Mouse (Mus musculus) megakaryocyte, embryonic 14.5 days (primary cell): ENCODE measurements around the gene Ctbs.

Source experiments
- FLI1 ChIP-seq: IDR thresholded peaks from 2 replicates; pipeline ENCODE4 v1.6.1; 2012; ENCODE audit warnings: low read length, inconsistent platforms, mixed read lengths
- GATA1 ChIP-seq: IDR thresholded peaks from 3 replicates; pipeline ENCODE4 v1.6.1; 2012; ENCODE audit warnings: mixed read lengths, low read length, inconsistent platforms, borderline replicate concordance

- TF ChIP-seq FLI1 (no peak), GATA1 (no peak)
Measured at GRCm38 (mm10) chr3:146419534-146419933, 30.1 kb upstream of the Ctbs start.
